Mouse (Mus musculus) kidney, postnatal 0 days (tissue): ENCODE data around the gene Bub1b. TPM values are rescaled to one million over a fixed set of nuclear protein-coding genes. Genes with fewer than 3 reads are reported as not detected.

Experiments used
- ATAC-seq: fragments of 200-750 bp; cut with Nextera tagmentation; replicated peaks from 2 replicates; pipeline ENCODE4 v1.8.0; 2017; ENCODE audit warnings: low read depth, moderate number of reproducible peaks, moderate TSS enrichment, moderate library complexity; ENCODE audit not compliant: low FRiP score
- DNase-seq: peaks from one replicate; pipeline ENCODE4 v3.0.0-alpha.2; 2016; ENCODE audit warnings: low spot score
- H3K27ac ChIP-seq: fragments of 300-500 bp; sonication (generic); 2 replicates; pipeline ENCODE4 v1.5.1; 2014; ENCODE audit warnings: mild to moderate bottlenecking
- H3K27me3 ChIP-seq: fragments of 300-500 bp; sonication (generic); 2 replicates; pipeline ENCODE4 v1.6.1; 2014; ENCODE audit warnings: low read length, mixed read lengths; ENCODE audit not compliant: insufficient read depth
- H3K36me3 ChIP-seq: fragments of 300-500 bp; sonication (generic); 2 replicates; pipeline ENCODE4 v1.6.1; 2014; ENCODE audit warnings: low read length, mixed read lengths; ENCODE audit not compliant: insufficient read depth
- H3K4me1 ChIP-seq: fragments of 300-500 bp; sonication (generic); replicated peaks from 2 replicates; pipeline ENCODE4 v1.6.1; 2014; ENCODE audit warnings: antibody characterized with exemption, low read length, mixed read lengths; ENCODE audit not compliant: insufficient read depth
- H3K4me2 ChIP-seq: fragments of 300-500 bp; sonication (generic); 2 replicates; pipeline ENCODE4 v1.6.1; 2014; ENCODE audit warnings: mild to moderate bottlenecking, low read length, moderate library complexity, mixed read lengths
- H3K4me3 ChIP-seq: fragments of 300-500 bp; sonication (generic); replicated peaks from 2 replicates; pipeline ENCODE4 v1.5.1; 2014; ENCODE audit warnings: low read depth, low read length
- H3K9ac ChIP-seq: fragments of 300-500 bp; sonication (generic); 2 replicates; pipeline ENCODE4 v1.6.1; 2014; ENCODE audit warnings: low read depth, low read length
- H3K9me3 ChIP-seq: fragments of 300-500 bp; sonication (generic); replicated peaks from 2 replicates; pipeline ENCODE4 v1.6.1; 2016; ENCODE audit warnings: low read length, inconsistent platforms, mixed read lengths
- CTCF ChIP-seq: IDR thresholded peaks from 2 replicates; pipeline ENCODE4 v1.5.1; 2016; ENCODE audit warnings: antibody characterized with exemption, low read depth, mild to moderate bottlenecking, moderate library complexity
- WGBS: fragments of 180-500 bp; shearing (Covaris S2); extraction: QIAGEN DNeasy Blood & Tissue Kit; methylation state at CpG from one replicate; pipeline ENCODE4 v1.1.7; 2014; 5-methylcytosine and 5-hydroxymethylcytosine counted together
- polyA plus RNA-seq: library from polyadenylated mRNA; unstranded; fragments of >200 nt; fragmentation: Nextera tagmentation; extraction: Ambion mirVana; gene quantifications from 2 replicates; pipeline ENCODE4 v1.2.1, GENCODE M21; 2015

The Bub1b gene
- polyA plus RNA-seq, 1 experiment from 2014 or later, result 28.7 TPM

- no peak for DNase-seq
- no peak overlapping the region for H3K4me3 ChIP-seq
- no peak for TF ChIP-seq CTCF
- H3K27me3 ChIP-seq, result no peaks in the 10 kb centered on the region
- peaks cover 7% of the 10 kb centered on the region; the same call in 1 of the 2 replicates for H3K4me1 ChIP-seq
- H3K4me2 ChIP-seq, result no peak overlapping the region
- 43% methylated on average over 3 of the region's 3 CpGs for WGBS
- ATAC-seq, result no peak
- H3K36me3 ChIP-seq, result no peaks in the 10 kb centered on the region
- no peaks in the 10 kb centered on the region for H3K9me3 ChIP-seq
- no peak overlapping the region for H3K27ac ChIP-seq
- no peak overlapping the region for H3K9ac ChIP-seq
Observed at GRCm38 (mm10) chr2:118656688-118657281, 58.8 kb downstream of the Bub1b start.

DNA sequence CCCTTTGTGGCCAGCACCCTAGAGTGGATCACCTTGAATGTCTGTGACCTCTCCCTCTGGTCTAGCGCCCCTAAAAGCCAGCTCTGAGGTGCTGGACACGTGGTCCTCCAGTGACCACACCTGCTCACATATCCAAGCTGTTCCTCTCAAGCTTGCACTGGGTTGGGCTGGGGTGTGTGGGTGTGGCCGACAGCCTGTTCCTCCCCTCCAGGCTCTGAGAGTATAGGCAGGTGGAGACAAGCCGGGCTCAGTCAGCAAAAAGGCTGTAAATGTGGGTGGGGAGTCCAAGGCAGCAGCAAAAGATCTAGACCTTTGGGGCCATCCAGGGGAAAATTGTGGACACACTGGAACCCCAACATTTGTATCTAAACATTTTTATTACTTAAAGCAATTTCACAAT is 60.4 kb downstream of the Bub1b start:
- Histone ChIP-seq H3K27me3 (peaks cover 4% of the 10 kb centered on the region; the same call in 1 of the 2 replicates), H3K9me3 (no peaks in the 10 kb centered on the region), H3K27ac (no peak overlapping the region), H3K9ac (no peak overlapping the region), H3K36me3 (no peaks in the 10 kb centered on the region), H3K4me2 (no peak overlapping the region), H3K4me3 (no peak overlapping the region), H3K4me1 (peaks cover 10% of the 10 kb centered on the region; the same call in 1 of the 2 replicates)
- TF ChIP-seq CTCF, result no peak
- WGBS, result 24% methylated on average over 4 of the region's 4 CpGs
- DNase-seq (no peak), ATAC-seq (no peak; the same call in 1 of the 2 replicates)

- DNase-seq (peak; percentile 49), ATAC-seq (no peak; the same call in 1 of the 2 replicates)
- Histone ChIP-seq H3K9me3 (no peaks in the 10 kb centered on the region), H3K36me3 (no peaks in the 10 kb centered on the region), H3K27me3 (peaks cover 7% of the 10 kb centered on the region), H3K4me2 (no peak overlapping the region), H3K27ac (no peak overlapping the region), H3K9ac (no peak overlapping the region), H3K4me1 (peaks cover 12% of the 10 kb centered on the region; the same call in 1 of the 2 replicates), H3K4me3 (no peak overlapping the region)
- WGBS, result 65% methylated on average over 1 of the region's 1 CpGs
- TF ChIP-seq CTCF, result no peak
Observed at GRCm38 (mm10) chr2:118659077-118659476, 61.1 kb downstream of the Bub1b start.

DNA sequence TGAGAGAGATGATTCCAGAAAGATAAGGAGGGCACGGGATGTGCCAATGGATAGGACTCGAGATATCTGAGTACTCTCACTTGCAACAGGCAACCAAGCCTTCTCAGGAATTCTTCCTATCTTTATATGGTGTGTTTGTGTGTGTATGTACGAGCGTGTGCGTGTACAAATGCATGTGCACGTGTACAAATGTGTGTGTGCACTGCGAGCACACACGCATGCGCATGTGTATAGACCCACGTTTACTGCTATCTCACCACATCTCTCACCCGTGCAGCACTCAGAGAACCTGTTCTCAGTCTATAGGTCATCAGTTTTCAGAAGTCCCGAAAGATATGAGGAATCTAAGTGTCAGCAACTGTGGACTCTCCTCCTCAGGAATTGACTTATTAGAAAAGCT is 61.5 kb downstream of the Bub1b start:
- ATAC-seq (no peak), DNase-seq (no peak)
- H3K36me3 ChIP-seq, result no peaks in the 10 kb centered on the region
- H3K9me3 ChIP-seq, result no peaks in the 10 kb centered on the region
- H3K4me1 ChIP-seq, result peaks cover 12% of the 10 kb centered on the region; the same call in 1 of the 2 replicates
- H3K4me3 ChIP-seq, result no peak overlapping the region
- peaks cover 7% of the 10 kb centered on the region for H3K27me3 ChIP-seq
- 80% methylated on average over 12 of the region's 12 CpGs for WGBS
- no peak overlapping the region for H3K9ac ChIP-seq
- peak overlapping the region; percentile 59 for H3K4me2 ChIP-seq
- H3K27ac ChIP-seq, result no peak overlapping the region
- no peak for TF ChIP-seq CTCF

- H3K27ac ChIP-seq, result no peak overlapping the region
- H3K4me3 ChIP-seq, result peak overlapping the region; percentile 37
Observed at GRCm38 (mm10) chr2:118659998-118660452, 62.0 kb downstream of the Bub1b start.

DNA sequence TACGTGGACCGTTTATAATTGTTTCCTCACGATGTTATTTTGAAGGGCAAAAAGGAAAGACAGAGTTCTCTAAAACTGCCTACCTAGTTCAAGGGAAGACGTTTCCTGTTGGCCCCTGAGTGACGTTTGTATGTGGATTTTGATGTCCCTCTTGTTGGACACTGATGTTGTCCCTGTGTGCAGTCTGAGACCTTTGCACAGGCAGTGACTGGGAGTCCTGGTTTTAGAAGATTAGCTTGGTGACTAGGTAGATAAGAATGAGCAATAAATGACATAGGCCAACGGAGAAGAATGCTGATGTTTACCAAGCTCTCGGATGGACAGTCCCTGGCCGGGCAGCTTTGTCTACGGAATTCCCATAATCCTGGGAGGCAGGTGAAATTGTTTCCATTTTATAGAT is 63.9 kb downstream of the Bub1b start:
- peaks cover 7% of the 10 kb centered on the region for H3K27me3 ChIP-seq
- TF ChIP-seq CTCF, result no peak
- WGBS, result 81% methylated on average over 9 of the region's 9 CpGs
- no peak overlapping the region for H3K9ac ChIP-seq
- H3K4me2 ChIP-seq, result no peak overlapping the region
- no peaks in the 10 kb centered on the region for H3K9me3 ChIP-seq
- ATAC-seq, result no peak
- no peaks in the 10 kb centered on the region for H3K36me3 ChIP-seq
- H3K4me1 ChIP-seq, result 0 out of 2 replicates have a peak, but pooled peaks cover 5% of the 10 kb centered on the region
- H3K4me3 ChIP-seq, result no peak overlapping the region
- no peak for DNase-seq
- H3K27ac ChIP-seq, result no peak overlapping the region

More at GRCm38 (mm10) chr2:118659998-118660452, 62.0 kb downstream of the Bub1b start:
- H3K9me3 ChIP-seq, result no peaks in the 10 kb centered on the region
- peaks cover 12% of the 10 kb centered on the region; the same call in 1 of the 2 replicates for H3K4me1 ChIP-seq
- TF ChIP-seq CTCF, result no peak
- DNase-seq (peak; percentile 67), ATAC-seq (no peak)
- 2% methylated on average over 4 of the region's 4 CpGs for WGBS
- H3K36me3 ChIP-seq, result no peaks in the 10 kb centered on the region
- H3K4me2 ChIP-seq, result peak overlapping the region; percentile 59
- peaks cover 7% of the 10 kb centered on the region for H3K27me3 ChIP-seq
- 0 out of 2 replicates have a peak overlapping the region, but pooled peaks have one; percentile 44 for H3K9ac ChIP-seq
